Mouse (Mus musculus) natural killer cell, adult 2 months (primary cell): ENCODE measurements around the gene Cc2d2b.
A peak's percentile ranks its signal among the peaks of the same experiment; 100 is the strongest.

Source experiments
- DNase-seq, 2 experiments: peaks; one replicate each; pipeline ENCODE4 v3.0.0; 2022; ENCODE audit warnings: low spot score in 2 of 2

Gene Cc2d2b

DNA sequence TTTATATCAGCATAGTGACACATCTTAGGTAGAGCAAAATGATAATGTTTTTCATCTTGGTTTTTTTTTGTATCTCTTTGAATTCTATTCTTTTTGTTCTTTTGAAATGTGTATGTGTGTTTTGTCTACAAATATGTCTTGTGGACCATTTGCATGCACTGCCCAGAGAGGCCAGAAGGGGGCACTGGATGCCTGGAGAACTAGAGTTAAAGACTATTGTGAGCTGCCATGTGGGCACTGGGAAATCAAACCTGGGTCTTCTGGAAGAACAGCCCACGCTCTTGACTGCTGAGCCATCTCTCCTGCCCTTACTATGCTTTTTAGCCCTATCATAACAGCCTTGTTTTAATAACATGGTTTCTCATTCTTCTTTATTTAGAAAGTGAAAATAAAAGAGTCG is 5.8 kb downstream of the Cc2d2b start:
- DNase-seq, result peak; percentile 69 to 82

DNA sequence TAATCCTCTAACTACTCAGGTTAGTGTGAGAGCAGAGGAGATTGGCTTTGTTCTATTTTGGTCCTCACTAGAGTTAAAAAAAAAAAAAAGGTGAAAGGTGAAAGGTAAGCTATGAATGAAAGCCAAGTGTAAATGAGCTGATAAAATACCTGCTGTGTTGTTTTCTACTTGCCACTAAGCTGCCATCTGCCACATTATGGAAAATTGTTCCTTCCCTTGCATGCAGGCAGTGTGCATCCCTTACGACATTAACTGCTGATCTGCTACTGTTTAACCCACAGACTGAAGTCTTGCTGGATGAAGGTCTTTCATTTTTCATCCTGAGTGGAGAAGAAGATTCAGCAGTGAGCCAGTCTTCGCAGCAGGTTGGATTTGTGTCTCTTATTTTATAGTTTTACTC is 11.5 kb downstream of the Cc2d2b start:
- no peak for DNase-seq

DNA sequence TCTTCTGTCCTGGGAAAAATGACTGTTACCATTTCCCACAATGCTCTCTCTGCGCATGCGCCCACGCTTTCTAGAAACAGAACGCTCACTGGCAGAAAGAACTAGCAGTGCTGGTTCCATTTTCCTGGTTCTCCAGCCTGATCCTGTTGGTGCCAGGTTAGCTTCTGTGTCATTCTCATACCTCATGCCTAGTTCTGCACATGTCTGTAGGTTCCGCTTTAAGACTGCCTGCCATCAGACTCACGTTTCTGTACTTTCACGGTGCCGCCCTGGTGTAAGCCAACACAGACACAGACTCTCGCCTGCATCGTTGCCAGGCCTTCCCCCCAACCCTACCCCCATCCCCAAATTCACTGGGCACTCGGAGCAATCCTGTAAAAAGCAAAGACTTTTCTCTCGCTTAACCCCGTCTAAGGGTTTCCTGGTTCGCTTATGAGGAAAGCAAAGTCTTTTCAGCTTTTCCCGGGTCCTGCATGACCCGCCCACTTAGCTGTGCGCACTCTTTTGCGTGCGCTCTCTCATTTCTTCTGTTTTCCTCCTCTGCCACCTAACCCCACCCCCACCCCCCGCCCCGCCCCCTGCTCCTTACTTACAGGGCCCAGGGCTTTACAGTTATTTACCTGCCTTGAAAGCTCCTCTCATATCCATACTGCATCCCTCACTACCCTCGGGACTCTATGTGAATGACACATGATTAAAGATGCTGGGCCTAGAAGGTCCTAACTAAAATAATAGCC is 13.6 kb downstream of the Cc2d2b start:
- DNase-seq, result peak; percentile 12 to 36

DNA sequence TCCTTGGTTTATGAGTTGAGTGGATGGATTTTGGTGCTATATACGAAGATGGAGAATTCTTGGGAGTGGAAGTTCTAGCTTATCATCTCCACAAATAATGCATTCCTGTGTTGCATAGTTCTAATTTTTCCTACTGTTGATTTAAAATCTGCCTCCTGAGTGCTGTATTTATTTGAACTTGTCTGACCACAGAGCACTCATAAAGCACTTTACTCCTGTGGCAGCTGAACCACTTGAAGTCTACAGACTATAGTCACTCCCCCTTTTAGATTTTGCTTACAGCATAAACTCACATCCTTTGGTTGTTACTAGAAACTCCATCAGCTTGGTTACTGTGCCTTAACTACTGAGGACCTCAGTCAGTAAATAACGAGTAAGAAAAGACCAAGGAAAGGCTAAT is 18.6 kb downstream of the Cc2d2b start:
- DNase-seq, result no peak

DNA sequence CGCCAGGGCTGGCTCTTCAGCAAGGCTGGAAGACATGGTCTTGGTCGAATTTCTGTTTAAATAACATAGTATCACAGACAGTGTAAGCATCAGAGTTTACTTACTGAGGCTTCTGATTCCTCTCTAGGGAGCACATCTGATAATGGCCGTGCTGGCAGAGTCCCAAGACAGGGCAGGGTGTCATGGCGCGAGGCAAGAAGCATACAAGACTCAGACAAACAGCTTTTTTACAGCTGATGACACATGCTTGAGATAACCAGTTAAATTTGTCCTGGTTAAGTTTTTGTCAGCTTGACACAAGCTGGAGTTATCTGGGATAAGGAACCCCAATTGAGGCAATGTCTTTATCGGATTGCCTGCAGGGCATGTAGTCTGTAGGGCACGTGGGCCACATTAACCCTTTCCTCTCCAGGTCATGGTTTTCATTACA is 20.8 kb downstream of the Cc2d2b start:
- no peak for DNase-seq

DNA sequence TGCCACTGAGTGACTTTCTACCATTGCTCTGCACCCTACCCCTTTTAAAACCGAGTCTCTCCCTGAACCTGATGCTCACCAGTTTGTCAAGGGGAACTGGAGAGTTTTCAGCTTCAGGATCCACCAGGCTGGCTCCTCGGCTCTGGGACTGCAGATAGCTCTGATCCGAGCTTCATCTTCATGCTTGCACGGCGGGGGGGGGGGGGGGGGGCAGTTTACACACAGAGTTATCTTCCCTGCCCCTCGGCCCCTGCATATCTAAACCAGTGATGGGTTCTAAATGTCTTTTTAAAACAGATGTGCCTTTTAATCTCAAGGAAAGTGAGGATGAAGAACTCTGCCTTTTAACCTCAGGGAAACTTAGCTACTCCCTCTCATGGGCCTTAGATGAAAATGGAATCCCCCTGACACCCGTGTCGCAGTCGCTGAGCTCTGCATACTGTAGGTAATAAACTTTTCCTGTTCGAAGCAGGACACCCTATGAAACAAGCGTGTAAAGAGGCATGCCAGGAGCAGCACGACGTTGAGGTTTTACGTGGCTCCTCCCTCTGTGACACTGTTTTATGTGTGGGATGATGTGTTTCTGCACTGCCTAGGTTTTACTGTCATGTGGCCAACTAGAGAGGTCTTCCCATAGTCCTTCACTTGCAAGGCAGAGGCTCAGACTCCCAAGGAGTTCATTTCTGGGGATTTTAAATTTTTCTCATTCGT is 39.6 kb downstream of the Cc2d2b start:
- DNase-seq, result no peak

DNA sequence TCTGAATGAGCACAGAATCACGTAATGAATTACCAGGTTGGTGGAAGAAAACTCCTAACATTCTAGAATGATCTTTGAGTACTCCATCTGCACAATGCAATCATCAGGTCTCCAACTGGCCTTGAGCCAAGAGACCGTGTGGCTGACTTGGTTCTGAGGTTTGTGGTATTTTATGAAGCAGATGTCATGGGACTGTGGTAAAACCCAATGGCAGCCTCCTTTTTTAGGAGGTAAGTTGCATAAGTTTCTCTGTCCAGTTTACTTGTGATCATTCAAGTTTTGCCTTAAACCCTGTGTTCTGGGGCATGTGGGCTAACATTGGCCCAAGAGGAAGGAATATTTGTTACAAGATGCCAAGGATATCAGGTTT is 40.1 kb downstream of the Cc2d2b start:
- DNase-seq, result peak; percentile 35 to 59

DNA sequence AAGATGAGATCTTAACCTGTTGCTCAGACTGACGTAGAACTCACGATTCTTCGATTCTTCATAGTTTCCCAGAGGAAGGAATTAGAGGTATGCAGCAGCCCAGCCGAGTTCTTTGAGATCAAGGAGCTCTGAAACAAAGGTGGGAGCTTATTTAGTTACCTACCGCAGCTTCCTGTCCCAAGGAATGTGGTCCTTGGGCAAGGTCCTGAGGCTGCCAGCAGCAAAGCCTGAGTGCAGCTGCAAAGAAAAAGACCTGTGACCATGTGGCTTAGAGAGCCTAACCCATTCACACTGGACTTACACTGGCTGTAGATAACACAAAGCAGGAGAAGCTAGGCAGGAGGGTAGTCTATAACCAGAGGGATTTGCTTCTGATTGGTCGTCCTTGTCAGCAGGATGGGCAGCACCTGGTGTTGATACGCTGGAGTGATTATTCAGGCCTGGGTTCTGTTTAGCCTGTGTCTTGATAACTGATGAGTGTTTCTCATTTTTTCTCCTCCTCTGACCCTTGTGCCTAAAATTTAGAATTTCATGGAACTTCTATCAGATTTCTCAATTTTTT is 56.7 kb downstream of the Cc2d2b start:
- DNase-seq, result no peak

DNA sequence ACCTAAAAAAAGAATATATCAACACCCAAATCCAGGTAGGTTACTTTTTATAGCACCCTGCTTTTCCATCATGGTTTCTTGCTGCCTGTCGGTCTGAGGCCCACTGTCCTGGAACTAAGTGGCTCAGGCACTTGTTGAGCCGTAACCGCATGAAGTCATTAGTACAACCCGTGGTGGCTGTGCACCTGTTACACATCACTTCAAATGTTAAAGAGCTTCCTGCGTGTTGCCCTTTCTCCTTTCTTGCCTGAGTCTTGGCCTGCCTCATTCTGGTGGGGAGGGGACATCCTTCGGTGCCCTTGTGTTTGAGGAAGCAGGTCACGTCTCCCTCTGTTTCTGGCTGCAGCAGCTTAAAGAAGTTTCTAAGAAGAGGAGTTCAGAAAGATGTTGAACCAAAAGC is 61.3 kb downstream of the Cc2d2b start:
- peak in 1 of 2 experiments; percentile 47 for DNase-seq

DNA sequence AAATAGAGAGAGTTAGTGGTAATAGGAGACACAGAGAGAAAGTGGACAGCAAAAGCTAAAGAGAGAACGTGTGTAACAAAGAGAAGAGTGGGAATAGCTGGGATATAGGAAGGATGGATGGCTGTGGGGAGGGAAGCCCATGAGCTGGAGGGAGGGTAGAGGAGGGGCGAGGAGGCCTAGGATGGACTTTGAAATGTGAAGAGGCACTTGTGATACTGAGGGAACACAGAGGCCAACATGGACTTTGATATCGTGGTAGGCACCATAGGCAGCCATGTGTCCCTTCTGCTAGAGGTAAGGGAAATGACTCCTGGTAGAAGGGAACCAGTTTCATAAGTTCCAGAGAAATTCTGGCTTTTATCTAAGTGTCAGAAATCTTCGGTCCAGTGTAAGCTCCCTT is 63.3 kb downstream of the Cc2d2b start:
- DNase-seq, result no peak

DNA sequence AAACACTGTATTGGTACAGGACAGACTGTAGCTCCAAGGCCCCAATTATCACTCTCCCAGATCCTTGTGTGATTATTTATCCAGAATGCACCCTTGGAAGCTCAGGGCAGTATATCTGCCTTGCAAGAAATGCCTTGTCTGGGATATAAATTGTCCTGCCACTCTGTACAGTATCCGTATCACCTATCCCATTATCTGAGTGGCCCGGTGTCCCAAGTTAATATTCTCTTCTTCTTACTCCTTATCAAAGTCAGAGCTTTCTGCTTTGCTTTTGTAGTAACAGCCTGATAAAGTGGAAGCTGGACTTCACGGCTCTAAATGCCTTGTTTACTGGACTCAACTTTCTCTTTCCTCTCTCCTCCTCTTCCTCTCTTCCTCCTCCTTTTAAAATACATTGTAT is 64.2 kb downstream of the Cc2d2b start:
- DNase-seq, result no peak

DNA sequence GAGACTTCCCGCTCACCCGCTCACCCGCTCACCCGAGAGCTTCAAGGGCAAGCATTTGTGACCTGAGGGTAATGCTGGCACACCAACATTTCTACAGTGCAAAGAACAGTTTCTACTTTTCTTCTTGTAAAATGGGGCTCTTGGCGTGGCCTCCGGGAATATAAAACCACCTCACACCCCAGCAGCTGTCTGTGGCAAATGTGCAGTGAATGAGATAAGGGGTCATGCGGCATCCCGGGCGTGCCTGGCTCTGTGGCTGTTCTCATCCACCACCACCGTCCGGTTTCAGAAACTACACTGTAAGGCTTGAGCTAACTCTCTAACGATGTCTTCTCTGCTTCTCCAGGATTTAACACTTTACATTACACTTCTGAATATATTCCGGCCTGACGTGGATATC is 64.8 kb downstream of the Cc2d2b start:
- peak in 1 of 2 experiments; percentile 7 for DNase-seq

DNA sequence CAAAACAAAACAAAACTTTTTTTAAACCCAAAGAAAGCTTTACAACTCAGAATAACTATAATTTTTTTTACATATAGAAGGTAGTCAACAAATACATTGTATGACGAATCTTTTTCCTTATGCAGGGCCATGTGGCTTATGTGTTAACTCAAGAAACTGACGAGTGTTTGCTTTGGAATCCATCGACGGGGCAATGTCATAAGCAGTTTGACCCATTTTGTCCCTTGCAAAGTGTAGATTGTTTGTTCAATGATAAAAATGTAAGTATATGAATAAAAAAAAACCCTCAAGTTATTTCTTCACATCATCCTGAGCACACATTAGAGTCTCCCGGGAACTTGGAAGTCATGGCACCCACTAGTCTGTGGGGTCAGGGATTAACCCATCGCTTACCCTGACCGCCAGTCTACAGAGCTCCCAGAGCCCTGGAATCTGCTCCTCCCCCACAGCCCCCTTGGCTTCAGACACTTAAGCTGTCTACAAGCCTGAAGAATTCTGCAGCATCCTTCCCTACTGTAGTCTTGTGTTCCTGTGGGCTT is 67.2 kb downstream of the Cc2d2b start:
- DNase-seq, result no peak

DNA sequence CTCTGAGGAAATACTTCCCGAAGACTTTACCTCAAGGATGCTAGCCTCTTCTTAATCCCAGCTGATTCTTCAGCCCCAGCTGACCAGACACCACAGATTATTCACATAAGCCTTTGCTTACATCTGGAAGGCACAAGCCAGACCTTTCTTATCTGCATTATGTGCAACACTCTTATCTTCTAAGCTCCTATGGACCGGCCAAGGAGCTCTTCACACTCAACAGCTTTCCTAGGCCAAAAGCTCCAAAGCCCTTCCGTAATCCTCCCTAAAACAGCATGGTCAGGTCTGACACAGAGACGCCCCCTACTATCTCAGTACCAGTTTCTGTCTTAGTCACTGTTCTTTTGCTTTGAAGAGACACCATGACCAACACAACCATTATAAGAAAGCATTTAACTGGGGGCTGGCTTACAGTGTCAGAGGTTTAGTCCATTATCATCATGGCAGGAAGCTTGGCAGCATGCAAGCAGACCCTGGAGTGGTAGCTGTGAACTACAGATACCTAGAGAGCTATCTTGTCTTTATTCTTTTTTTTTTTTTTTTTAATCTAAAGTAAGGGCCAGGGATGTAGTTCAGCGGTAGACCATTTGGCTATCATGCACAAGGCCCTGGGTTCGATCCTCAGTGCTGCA is 69.5 kb downstream of the Cc2d2b start:
- no peak for DNase-seq

DNA sequence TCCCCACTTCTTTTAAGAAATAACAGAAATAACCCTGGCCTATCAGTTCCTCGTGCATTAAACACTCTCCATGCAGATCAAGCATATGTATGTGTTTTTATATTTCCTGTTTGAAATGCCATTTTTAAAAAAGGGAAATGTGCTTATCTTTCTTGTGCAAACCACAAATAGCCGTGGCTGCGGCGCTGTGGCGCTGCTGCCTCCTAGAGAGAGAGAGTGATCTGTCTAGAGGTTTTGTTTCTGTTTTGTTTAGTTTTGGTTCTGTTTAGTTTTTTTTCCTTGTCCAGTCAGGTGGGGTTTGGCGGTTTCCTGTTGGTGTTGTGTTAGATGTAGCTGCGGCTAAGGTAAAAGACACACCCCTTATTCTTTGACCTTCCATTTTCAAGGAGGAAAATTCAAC is 70.2 kb downstream of the Cc2d2b start:
- peak; percentile 80 to 82 for DNase-seq

DNA sequence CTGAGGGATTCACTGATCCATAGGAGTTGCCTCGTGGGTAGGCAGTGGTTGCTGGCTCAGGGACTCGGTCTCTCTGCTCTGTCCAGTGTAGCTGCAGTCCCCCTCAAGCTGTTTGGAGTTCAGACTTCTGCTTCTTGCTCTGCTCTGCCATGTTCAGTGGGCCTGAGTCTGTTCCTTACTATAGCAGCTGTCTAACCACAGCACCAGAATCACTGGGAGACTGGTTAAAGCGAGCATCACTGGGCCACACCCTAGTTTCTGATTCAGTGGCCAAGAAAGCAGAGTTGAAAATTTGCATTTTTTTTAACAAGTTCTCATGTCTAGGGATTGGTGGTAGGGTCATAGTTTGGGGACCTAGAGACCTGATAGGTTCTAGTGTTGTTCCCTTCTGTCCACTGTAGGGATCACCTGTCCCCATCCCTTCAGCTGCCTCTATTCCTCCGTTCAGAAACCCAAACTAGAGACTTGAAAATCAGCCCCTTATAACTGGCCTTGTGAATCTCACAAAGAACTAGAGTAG is 72.8 kb downstream of the Cc2d2b start:
- DNase-seq, result peak in 1 of 2 experiments; percentile 45

DNA sequence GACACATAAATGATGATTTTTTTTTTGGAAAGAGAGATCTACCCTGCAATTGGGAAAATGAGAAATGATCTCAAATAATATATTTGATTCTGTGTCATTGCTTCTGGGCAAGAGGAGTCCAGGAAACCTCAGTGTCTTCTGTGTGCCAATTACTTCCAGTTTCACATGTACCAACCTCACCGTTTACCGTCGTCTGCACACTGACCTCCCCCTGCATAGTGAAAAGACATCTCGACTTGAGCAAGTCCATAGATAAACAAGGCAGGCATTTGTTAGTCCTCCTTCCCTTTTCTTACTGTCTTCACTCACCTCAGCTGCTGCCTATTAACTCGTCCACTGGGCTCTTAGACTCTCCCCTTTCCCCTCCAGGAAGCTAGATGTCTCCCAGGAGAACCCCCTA is 77.1 kb downstream of the Cc2d2b start:
- DNase-seq, result no peak

DNA sequence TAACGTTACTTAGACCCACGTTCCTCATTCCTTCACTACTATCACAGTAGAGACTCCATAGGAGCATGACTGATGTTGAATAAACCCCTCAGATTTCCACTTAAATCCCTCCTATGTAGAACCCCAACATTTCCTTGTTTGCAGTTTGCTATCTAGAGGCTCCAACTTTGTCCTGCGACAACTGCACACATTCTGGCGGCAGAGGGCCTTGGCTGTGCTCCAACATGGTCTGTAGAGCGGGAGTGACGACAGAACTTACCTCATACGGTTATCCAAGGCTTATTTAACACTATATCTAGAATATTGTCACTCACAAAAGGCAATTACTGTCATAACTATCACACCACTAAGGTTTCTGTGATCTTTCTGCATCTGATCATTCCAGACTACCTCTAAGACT is 78.2 kb downstream of the Cc2d2b start:
- DNase-seq, result no peak

DNA sequence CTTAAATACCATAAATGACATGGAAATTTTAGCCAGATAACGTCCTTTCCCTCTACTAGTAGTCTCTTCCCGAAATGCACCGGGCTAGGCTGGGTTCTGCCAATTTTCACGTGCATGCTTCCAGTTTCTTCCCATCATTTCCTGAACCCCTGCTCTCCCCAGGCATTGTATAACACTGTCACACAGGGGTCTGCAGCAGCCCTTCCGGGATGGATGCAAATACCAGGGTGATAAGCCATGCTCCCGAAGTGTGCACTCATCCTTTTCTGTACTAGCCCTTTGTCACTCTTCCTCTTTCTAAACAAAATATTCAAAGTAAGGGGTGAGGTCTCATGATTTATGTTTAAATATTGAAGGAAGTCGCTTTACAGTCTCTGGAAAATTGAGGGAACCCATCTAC is 81.6 kb downstream of the Cc2d2b start:
- DNase-seq, result peak in 1 of 2 experiments; percentile 5

DNA sequence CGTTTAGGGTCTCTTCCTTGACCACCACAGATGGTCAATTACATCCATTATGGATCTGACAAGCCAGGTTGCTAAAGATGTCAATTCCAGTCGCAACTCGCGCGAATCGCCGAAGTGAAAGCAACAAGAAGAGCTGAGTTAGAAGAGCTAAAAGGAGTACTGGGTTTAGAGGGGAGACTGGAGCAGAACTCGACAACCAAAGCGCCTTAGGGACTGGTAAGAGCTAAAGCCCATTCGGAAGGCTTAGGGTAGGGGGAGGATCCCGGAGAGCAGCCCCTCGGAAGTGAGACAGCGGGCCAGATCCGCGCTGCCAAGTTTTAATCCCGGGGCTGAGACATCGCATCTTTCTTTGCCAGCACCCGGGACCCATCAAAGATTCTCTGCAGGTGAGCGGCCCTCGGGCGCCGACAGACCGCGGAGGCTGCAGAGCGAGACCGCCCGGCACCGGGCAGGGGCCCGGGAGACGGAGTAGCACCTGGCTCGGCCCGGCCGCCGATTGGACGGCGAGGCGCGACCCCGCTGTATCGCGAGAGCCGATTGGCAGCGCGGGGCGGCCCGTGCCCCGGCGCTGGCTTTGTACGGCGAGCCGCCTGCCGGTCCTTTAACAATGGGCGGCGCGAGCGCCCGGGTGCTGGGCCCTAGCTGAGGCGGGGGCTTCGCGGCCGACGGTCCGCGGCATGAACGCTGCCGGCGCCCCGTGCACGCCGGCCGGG is 82.3 kb downstream of the Cc2d2b start, which contains the start of gene Ccnj:
Gene Ccnj (plus strand): TSS at position 577 of the 713 bp plus-strand sequence.
- peak; percentile 86 to 92 for DNase-seq
